Mouse (Mus musculus): ENCODE data around the gene Taar2. TPM values are rescaled to one million over a fixed set of nuclear protein-coding genes. Genes with fewer than 3 reads are reported as not detected.

The Taar2 gene
- polyA plus RNA-seq, 1 experiment from 2014 or later, result not detected

- WGBS, result 43% methylated on average over 4 of the region's 4 CpGs
- Histone ChIP-seq H3K9ac (ENCODE audit: low read length) (no peak overlapping the region), H3K27ac (ENCODE audit: low read length) (no peak overlapping the region), H3K4me1 (replicated peaks; ENCODE audit: control insufficient read depth, insufficient read depth, low read length) (no peaks in the 10 kb centered on the region), H3K9me3 (ENCODE audit: control insufficient read depth, low read length) (no peaks in the 10 kb centered on the region), H3K36me3 (ENCODE audit: control insufficient read depth, insufficient read depth, low read length) (no peaks in the 10 kb centered on the region), H3K27me3 (ENCODE audit: control insufficient read depth, insufficient read depth, low read depth, low read length) (no peaks in the 10 kb centered on the region), H3K4me2 (ENCODE audit: low read depth, low read length) (no peak overlapping the region), H3K4me3 (ENCODE audit: low read length) (no peak overlapping the region)
- no peak for ATAC-seq (ENCODE audit: low read depth)
These were observed 759 bp upstream of the Taar2 start for GRCm38 (mm10) chr10:23937613-23938012.

GRCm38 (mm10) chr10:23942465-23942864 lies 4.1 kb downstream of the Taar2 start:
- Histone ChIP-seq H3K4me2 (ENCODE audit: low read depth, low read length) (no peak overlapping the region), H3K36me3 (ENCODE audit: control insufficient read depth, insufficient read depth, low read length) (no peaks in the 10 kb centered on the region), H3K4me1 (replicated peaks; ENCODE audit: control insufficient read depth, insufficient read depth, low read length) (no peaks in the 10 kb centered on the region), H3K9ac (ENCODE audit: low read length) (no peak overlapping the region), H3K27ac (ENCODE audit: low read length) (no peak overlapping the region), H3K4me3 (ENCODE audit: low read length) (no peak overlapping the region), H3K27me3 (ENCODE audit: control insufficient read depth, insufficient read depth, low read depth, low read length) (no peaks in the 10 kb centered on the region), H3K9me3 (ENCODE audit: control insufficient read depth, low read length) (no peaks in the 10 kb centered on the region)
- WGBS, result 66% methylated on average over 5 of the region's 5 CpGs
- no peak for ATAC-seq (ENCODE audit: low read depth)

GRCm38 (mm10) chr10:23948026-23948425 lies 9.7 kb downstream of the Taar2 start:
- no peaks in the 10 kb centered on the region for H3K27me3 ChIP-seq (ENCODE audit: control insufficient read depth, insufficient read depth, low read depth, low read length)
- 44% methylated on average over 7 of the region's 7 CpGs for WGBS
- no peak overlapping the region for H3K9ac ChIP-seq (ENCODE audit: low read length)
- H3K4me3 ChIP-seq (ENCODE audit: low read length), result no peak overlapping the region
- H3K4me2 ChIP-seq (ENCODE audit: low read depth, low read length), result no peak overlapping the region
- ATAC-seq (ENCODE audit: low read depth), result no peak
- no peaks in the 10 kb centered on the region for H3K9me3 ChIP-seq (ENCODE audit: control insufficient read depth, low read length)
- no peak overlapping the region for H3K27ac ChIP-seq (ENCODE audit: low read length)
- no peaks in the 10 kb centered on the region for H3K4me1 ChIP-seq (replicated peaks; ENCODE audit: control insufficient read depth, insufficient read depth, low read length)
- no peaks in the 10 kb centered on the region for H3K36me3 ChIP-seq (ENCODE audit: control insufficient read depth, insufficient read depth, low read length)

- 85% methylated on average over 16 of the region's 16 CpGs for WGBS
- ATAC-seq (ENCODE audit: low read depth), result no peak
- H3K27me3 ChIP-seq (ENCODE audit: control insufficient read depth, insufficient read depth, low read depth, low read length), result no peaks in the 10 kb centered on the region
- H3K4me2 ChIP-seq (ENCODE audit: low read depth, low read length), result no peak within 1 kb of the TSS
- no peaks in the 10 kb centered on the region for H3K9me3 ChIP-seq (ENCODE audit: control insufficient read depth, low read length)
- H3K4me3 ChIP-seq (ENCODE audit: low read length), result no peak within 1 kb of the TSS
- H3K27ac ChIP-seq (ENCODE audit: low read length), result no peak within 1 kb of the TSS
- no peaks in the 10 kb centered on the region for H3K36me3 ChIP-seq (ENCODE audit: control insufficient read depth, insufficient read depth, low read length)
- no peaks in the 10 kb centered on the region for H3K4me1 ChIP-seq (replicated peaks; ENCODE audit: control insufficient read depth, insufficient read depth, low read length)
- no peak within 1 kb of the TSS for H3K9ac ChIP-seq (ENCODE audit: low read length)
These were observed 11.2 kb downstream of the Taar2 start, which contains the start of gene Taar3 for GRCm38 (mm10) chr10:23949508-23950005. Taar3 (plus strand) TSS chr10:23949558.

- H3K4me2 ChIP-seq (ENCODE audit: low read depth, low read length), result no peak overlapping the region
- no peaks in the 10 kb centered on the region for H3K36me3 ChIP-seq (ENCODE audit: control insufficient read depth, insufficient read depth, low read length)
- no peak for ATAC-seq (ENCODE audit: low read depth)
- H3K4me3 ChIP-seq (ENCODE audit: low read length), result no peak overlapping the region
- H3K9ac ChIP-seq (ENCODE audit: low read length), result no peak overlapping the region
- WGBS, result 69% methylated on average over 6 of the region's 6 CpGs
- no peak overlapping the region for H3K27ac ChIP-seq (ENCODE audit: low read length)
- H3K27me3 ChIP-seq (ENCODE audit: control insufficient read depth, insufficient read depth, low read depth, low read length), result no peaks in the 10 kb centered on the region
- H3K9me3 ChIP-seq (ENCODE audit: control insufficient read depth, low read length), result no peaks in the 10 kb centered on the region
- no peaks in the 10 kb centered on the region for H3K4me1 ChIP-seq (replicated peaks; ENCODE audit: control insufficient read depth, insufficient read depth, low read length)
These were observed 13.3 kb downstream of the Taar2 start for GRCm38 (mm10) chr10:23951714-23952113.

- no peak overlapping the region for H3K4me2 ChIP-seq (ENCODE audit: low read depth, low read length)
- no peaks in the 10 kb centered on the region for H3K36me3 ChIP-seq (ENCODE audit: control insufficient read depth, insufficient read depth, low read length)
- H3K9me3 ChIP-seq (ENCODE audit: control insufficient read depth, low read length), result no peaks in the 10 kb centered on the region
- no peak for ATAC-seq (ENCODE audit: low read depth)
- no peak overlapping the region for H3K9ac ChIP-seq (ENCODE audit: low read length)
- no peaks in the 10 kb centered on the region for H3K27me3 ChIP-seq (ENCODE audit: control insufficient read depth, insufficient read depth, low read depth, low read length)
- no peaks in the 10 kb centered on the region for H3K4me1 ChIP-seq (replicated peaks; ENCODE audit: control insufficient read depth, insufficient read depth, low read length)
- no peak overlapping the region for H3K27ac ChIP-seq (ENCODE audit: low read length)
- no peak overlapping the region for H3K4me3 ChIP-seq (ENCODE audit: low read length)
- 40% methylated on average over 3 of the region's 3 CpGs for WGBS
These were observed 20.7 kb downstream of the Taar2 start for GRCm38 (mm10) chr10:23959071-23959470.

- Histone ChIP-seq H3K4me1 (replicated peaks; ENCODE audit: control insufficient read depth, insufficient read depth, low read length) (no peaks in the 10 kb centered on the region), H3K27ac (ENCODE audit: low read length) (no peak within 1 kb of the TSS), H3K9me3 (ENCODE audit: control insufficient read depth, low read length) (no peaks in the 10 kb centered on the region), H3K9ac (ENCODE audit: low read length) (no peak within 1 kb of the TSS), H3K27me3 (ENCODE audit: control insufficient read depth, insufficient read depth, low read depth, low read length) (no peaks in the 10 kb centered on the region), H3K36me3 (ENCODE audit: control insufficient read depth, insufficient read depth, low read length) (no peaks in the 10 kb centered on the region), H3K4me3 (ENCODE audit: low read length) (no peak within 1 kb of the TSS), H3K4me2 (ENCODE audit: low read depth, low read length) (no peak within 1 kb of the TSS)
- WGBS, result 93% methylated on average over 13 of the region's 13 CpGs
- no peak for ATAC-seq (ENCODE audit: low read depth)
These were observed 22.1 kb downstream of the Taar2 start, which contains the start of gene Taar4 for GRCm38 (mm10) chr10:23960444-23960915. Taar4 (plus strand) TSS chr10:23960494.

GRCm38 (mm10) chr10:23963444-23963843 lies 25.1 kb downstream of the Taar2 start:
- Histone ChIP-seq H3K4me2 (ENCODE audit: low read depth, low read length) (no peak overlapping the region), H3K27me3 (ENCODE audit: control insufficient read depth, insufficient read depth, low read depth, low read length) (no peaks in the 10 kb centered on the region), H3K9ac (ENCODE audit: low read length) (no peak overlapping the region), H3K36me3 (ENCODE audit: control insufficient read depth, insufficient read depth, low read length) (no peaks in the 10 kb centered on the region), H3K27ac (ENCODE audit: low read length) (no peak overlapping the region), H3K9me3 (ENCODE audit: control insufficient read depth, low read length) (no peaks in the 10 kb centered on the region), H3K4me1 (replicated peaks; ENCODE audit: control insufficient read depth, insufficient read depth, low read length) (no peaks in the 10 kb centered on the region), H3K4me3 (ENCODE audit: low read length) (no peak overlapping the region)
- WGBS, result 30% methylated on average over 3 of the region's 3 CpGs
- ATAC-seq (ENCODE audit: low read depth), result no peak

- ATAC-seq (ENCODE audit: low read depth), result no peak
- H3K4me2 ChIP-seq (ENCODE audit: low read depth, low read length), result no peak overlapping the region
- H3K4me3 ChIP-seq (ENCODE audit: low read length), result no peak overlapping the region
- H3K27ac ChIP-seq (ENCODE audit: low read length), result no peak overlapping the region
- no peak overlapping the region for H3K9ac ChIP-seq (ENCODE audit: low read length)
- H3K9me3 ChIP-seq (ENCODE audit: control insufficient read depth, low read length), result no peaks in the 10 kb centered on the region
- 75% methylated on average over 6 of the region's 6 CpGs for WGBS
- no peaks in the 10 kb centered on the region for H3K36me3 ChIP-seq (ENCODE audit: control insufficient read depth, insufficient read depth, low read length)
- H3K27me3 ChIP-seq (ENCODE audit: control insufficient read depth, insufficient read depth, low read depth, low read length), result no peaks in the 10 kb centered on the region
- H3K4me1 ChIP-seq (replicated peaks; ENCODE audit: control insufficient read depth, insufficient read depth, low read length), result no peaks in the 10 kb centered on the region
These were observed 26.7 kb downstream of the Taar2 start for GRCm38 (mm10) chr10:23964921-23965610.
